Mouse (Mus musculus) spleen, adult 2 months (tissue): ENCODE measurements around the gene Hist1h4a. TPM values are rescaled to one million over a fixed set of nuclear protein-coding genes. Genes with fewer than 3 reads are reported as not detected.
"Not testable (repeated sequence)": the region's sequence is repeated elsewhere in the genome, so short reads cannot be mapped to it uniquely, and the experiment has no call there.

Experiments
- DNase-seq, 2 experiments: peaks; one replicate each; pipeline versions ENCODE4 v3.0.0 to v3.0.0-alpha.2; 2012 to 2021; ENCODE audit warnings: low spot score in 2 of 2, low read depth in 1 of 2
- H3K27ac ChIP-seq: fragments of 200-500 bp; 2 replicates; pipeline ENCODE4 v1.5.1; 2012; ENCODE audit warnings: low read length, inconsistent platforms; ENCODE audit not compliant: insufficient read depth
- H3K27me3 ChIP-seq: fragments of 200-500 bp; 2 replicates; pipeline ENCODE4 v1.6.1; 2012; ENCODE audit warnings: mild to moderate bottlenecking, moderate library complexity, low read length, inconsistent platforms; ENCODE audit not compliant: control insufficient read depth, insufficient read depth
- H3K36me3 ChIP-seq: fragments of 200-500 bp; 2 replicates; pipeline ENCODE4 v1.6.1; 2012; ENCODE audit warnings: mild to moderate bottlenecking, low read length, inconsistent platforms; ENCODE audit not compliant: control insufficient read depth, insufficient read depth
- H3K4me1 ChIP-seq: fragments of 200-500 bp; 2 replicates; pipeline ENCODE4 v1.6.1; 2011; ENCODE audit warnings: inconsistent platforms; ENCODE audit not compliant: control insufficient read depth, insufficient read depth, insufficient read length
- H3K4me3 ChIP-seq: fragments of 200-500 bp; 2 replicates; pipeline ENCODE4 v1.5.1; 2011; ENCODE audit warnings: mild to moderate bottlenecking, inconsistent platforms; ENCODE audit not compliant: insufficient read depth, insufficient read length; ENCODE audit errors: extremely low read depth
- CTCF ChIP-seq: fragments of 200-500 bp; IDR thresholded peaks from 2 replicates; pipeline ENCODE4 v1.5.1; 2011; ENCODE audit warnings: mild to moderate bottlenecking, inconsistent platforms; ENCODE audit not compliant: insufficient read depth, insufficient read length, insufficient replicate concordance; ENCODE audit errors: extremely low read depth
- POLR2A ChIP-seq: fragments of 200-500 bp; IDR thresholded peaks from 2 replicates; pipeline ENCODE4 v1.6.1; 2011; ENCODE audit warnings: low read depth, low read length, inconsistent platforms
- WGBS: fragments of 180-500 bp; shearing (Covaris S2); methylation state at CpG from one replicate; pipeline ENCODE4 v1.1.7; 2018; 5-methylcytosine and 5-hydroxymethylcytosine counted together
- polyA plus RNA-seq: library from polyadenylated mRNA; depleted of rRNA; stranded (reverse); fragments of >200 nt; gene quantifications from 2 replicates; pipeline ENCODE4 v1.2.3, GENCODE M21; 2012

Hist1h4a gene
- polyA plus RNA-seq, 1 experiment = 16.1 TPM

DNA sequence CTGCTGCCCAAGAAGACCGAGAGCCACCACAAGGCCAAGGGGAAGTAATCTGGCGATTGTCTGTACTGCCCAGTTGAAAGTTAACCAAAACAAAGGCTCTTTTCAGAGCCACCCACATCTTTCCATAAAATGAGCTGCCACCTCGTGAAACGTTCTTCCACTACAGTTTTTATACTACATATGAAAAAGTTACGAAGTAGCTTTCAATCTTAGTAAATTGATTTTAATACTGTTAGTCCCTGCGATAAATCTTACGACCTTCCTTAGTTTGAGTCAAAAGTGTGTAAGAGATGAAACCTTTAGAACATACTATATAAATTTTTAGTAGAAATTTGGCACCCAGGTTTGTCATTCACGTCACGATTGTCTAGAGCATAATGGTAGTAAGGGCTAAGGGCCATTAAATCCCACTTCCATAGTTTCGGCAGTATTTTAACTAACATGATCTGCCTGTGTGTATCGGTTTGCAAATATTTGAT is 9.5 kb downstream of the Hist1h4a start:
- peak overlapping the region; percentile 38 for H3K4me3 ChIP-seq
- no peaks in the 10 kb centered on the region; the same call in 1 of the 2 replicates for H3K4me1 ChIP-seq
- no peak for DNase-seq
- TF ChIP-seq CTCF = no peak
- no peaks in the 10 kb centered on the region for H3K36me3 ChIP-seq
- 2% methylated on average over 11 of the region's 11 CpGs for WGBS
- H3K27ac ChIP-seq = peak overlapping the region; percentile 87
- no peaks in the 10 kb centered on the region for H3K27me3 ChIP-seq

DNA sequence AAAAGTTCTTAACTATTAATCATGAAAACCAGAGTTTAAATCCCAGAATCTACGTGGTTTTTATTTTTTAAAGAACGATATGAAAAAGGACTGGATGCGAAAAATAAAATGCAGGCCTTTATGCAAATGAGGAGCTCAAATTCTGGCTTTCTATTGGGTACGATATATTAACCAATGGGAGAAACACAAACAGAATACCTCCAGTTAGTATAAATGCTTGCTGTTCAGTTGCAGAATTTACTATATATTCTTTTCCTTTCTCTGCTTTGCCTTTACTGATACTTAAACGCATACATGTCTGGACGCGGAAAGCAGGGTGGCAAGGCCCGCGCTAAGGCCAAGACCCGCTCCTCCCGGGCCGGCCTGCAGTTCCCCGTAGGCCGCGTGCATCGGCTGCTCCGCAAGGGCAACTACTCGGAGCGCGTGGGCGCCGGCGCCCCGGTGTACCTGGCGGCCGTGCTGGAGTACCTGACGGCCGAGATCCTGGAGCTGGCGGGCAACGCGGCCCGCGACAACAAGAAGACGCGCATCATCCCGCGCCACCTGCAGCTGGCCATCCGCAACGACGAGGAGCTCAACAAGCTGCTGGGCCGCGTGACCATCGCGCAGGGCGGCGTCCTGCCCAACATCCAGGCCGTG is 10.1 kb downstream of the Hist1h4a start, which contains the start of gene Hist1h2ab:
Hist1h2ab (plus strand) TSS at position 288 of the 639 bp plus-strand sequence.
- peak; percentile 9; the same call in 1 of the 2 replicates for TF ChIP-seq POLR2A
- not testable (repeated sequence) for H3K27me3 ChIP-seq, H3K36me3 ChIP-seq, H3K4me1 ChIP-seq
- 1% methylated on average over 35 of the region's 47 CpGs for WGBS
- H3K4me3 ChIP-seq = peak within 1 kb of the TSS; percentile 48
- DNase-seq = peak in 1 of 2 experiments; percentile 66
- peak within 1 kb of the TSS; percentile 89 for H3K27ac ChIP-seq

- WGBS = 92% methylated on average over 5 of the region's 5 CpGs
- DNase-seq = no peak
- Histone ChIP-seq H3K4me1 (no peaks in the 10 kb centered on the region; the same call in none of the 2 replicates), H3K36me3 (no peaks in the 10 kb centered on the region), H3K4me3 (no peak overlapping the region), H3K27ac (no peak overlapping the region), H3K27me3 (no peaks in the 10 kb centered on the region)
- no peak for TF ChIP-seq POLR2A
- TF ChIP-seq CTCF = no peak
Observed at GRCm38 (mm10) chr13:23749563-23750121, 11.4 kb downstream of the Hist1h4a start.

DNA sequence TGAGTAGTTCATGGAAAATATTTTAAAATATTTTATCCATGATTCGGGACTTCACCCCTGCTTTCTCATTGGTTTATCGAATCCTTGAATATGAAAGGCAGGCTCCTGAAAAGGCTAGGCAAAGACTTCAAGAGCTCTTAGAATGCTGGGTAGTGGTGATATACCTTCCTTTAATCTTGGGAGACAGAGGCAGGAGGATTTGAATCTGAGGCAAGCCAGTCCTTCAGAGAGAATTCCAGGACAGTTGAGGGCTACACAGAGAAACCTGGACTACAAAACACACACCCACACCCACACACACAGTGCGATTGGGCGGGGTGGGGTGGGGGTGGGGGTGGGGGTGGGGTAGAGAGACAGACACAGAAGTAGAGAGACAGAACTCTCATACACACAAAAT is 13.1 kb downstream of the Hist1h4a start:
- DNase-seq = no peak
- H3K4me1 ChIP-seq = no peaks in the 10 kb centered on the region; the same call in none of the 2 replicates
- WGBS = 9% methylated on average over 4 of the region's 4 CpGs
- no peaks in the 10 kb centered on the region for H3K27me3 ChIP-seq
- no peaks in the 10 kb centered on the region; the same call in 1 of the 2 replicates for H3K36me3 ChIP-seq
- TF ChIP-seq CTCF (no peak), POLR2A (no peak)
- no peak overlapping the region for H3K27ac ChIP-seq
- H3K4me3 ChIP-seq = no peak overlapping the region

DNA sequence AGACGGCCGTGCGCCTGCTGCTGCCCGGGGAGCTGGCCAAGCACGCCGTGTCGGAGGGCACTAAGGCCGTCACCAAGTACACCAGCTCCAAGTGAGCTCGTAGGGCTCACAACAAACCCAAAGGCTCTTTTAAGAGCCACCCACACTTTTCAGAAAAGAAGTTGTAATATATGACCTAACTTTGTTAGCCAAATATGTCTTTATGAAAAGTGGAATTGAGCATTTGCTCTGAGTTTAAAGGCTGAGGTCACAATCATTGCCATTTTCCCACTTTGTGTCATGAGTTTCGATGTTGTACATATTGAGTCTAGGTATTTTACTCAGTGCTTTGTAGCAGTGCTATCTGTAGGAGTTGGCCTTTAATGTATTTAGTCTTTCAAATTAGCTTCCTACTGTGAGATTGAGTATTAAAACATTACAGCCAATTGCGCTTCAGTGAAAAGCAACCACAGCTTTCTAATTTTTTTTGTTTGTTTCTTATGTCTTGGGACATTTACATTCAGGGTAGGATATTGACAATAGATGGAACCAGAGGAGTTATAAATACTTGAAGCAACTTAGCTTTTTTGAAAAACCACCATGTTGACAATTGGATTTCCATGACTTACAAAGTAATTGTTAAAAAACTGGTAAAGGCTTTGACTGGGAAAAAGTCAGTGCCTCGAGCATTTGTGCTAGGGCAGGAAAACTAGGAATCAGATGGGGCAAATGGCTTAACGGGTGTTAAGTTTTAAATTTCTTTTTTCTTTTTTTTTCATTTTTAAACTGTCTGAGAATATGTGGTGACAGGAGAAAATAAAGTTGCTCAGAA is 13.7 kb downstream of the Hist1h4a start:
- H3K36me3 ChIP-seq = no peaks in the 10 kb centered on the region; the same call in 1 of the 2 replicates
- H3K4me3 ChIP-seq = peak overlapping the region; percentile 34
- no peaks in the 10 kb centered on the region for H3K27me3 ChIP-seq
- 6% methylated on average over 11 of the region's 13 CpGs for whole genome bisulfite sequencing
- no peak for DNase-seq
- peak overlapping the region; percentile 92 for H3K27ac ChIP-seq
- H3K4me1 ChIP-seq = no peaks in the 10 kb centered on the region; the same call in none of the 2 replicates
- TF ChIP-seq CTCF (no peak), POLR2A (no peak)

GRCm38 (mm10) chr13:23746201-23747080 is 14.6 kb downstream of the Hist1h4a start, which contains the start of gene Hist1h2bb:
Gene Hist1h2bb (plus strand): TSS chr13:23746734.
- TF ChIP-seq POLR2A = peak; percentile 24; the same call in 1 of the 2 replicates
- not testable (repeated sequence) for H3K36me3 ChIP-seq, H3K27me3 ChIP-seq, H3K4me1 ChIP-seq
- Histone ChIP-seq H3K27ac (peak within 1 kb of the TSS; percentile 100), H3K4me3 (peak within 1 kb of the TSS; percentile 75)
- peak; percentile 50 to 91 for DNase-seq
- under 1% methylated on average over 40 of the region's 58 CpGs for WGBS
